Mouse (Mus musculus): ENCODE data around the gene Gga1.
"Not testable (repeated sequence)": the region's sequence is repeated elsewhere in the genome, so short reads cannot be mapped to it uniquely, and the experiment has no call there.

Gga1 gene

GRCm38 (mm10) chr15:78876258-78876696, 713 bp upstream of the Gga1 start:
- DNase-seq (ENCODE audit: low spot score): peak; percentile 77

GRCm38 (mm10) chr15:78877810-78878390, 910 bp downstream of the Gga1 start:
- no peak for DNase-seq (ENCODE audit: low spot score)

GRCm38 (mm10) chr15:78878792-78879516, 2.0 kb downstream of the Gga1 start:
- DNase-seq (ENCODE audit: low spot score): not testable (repeated sequence)

DNA sequence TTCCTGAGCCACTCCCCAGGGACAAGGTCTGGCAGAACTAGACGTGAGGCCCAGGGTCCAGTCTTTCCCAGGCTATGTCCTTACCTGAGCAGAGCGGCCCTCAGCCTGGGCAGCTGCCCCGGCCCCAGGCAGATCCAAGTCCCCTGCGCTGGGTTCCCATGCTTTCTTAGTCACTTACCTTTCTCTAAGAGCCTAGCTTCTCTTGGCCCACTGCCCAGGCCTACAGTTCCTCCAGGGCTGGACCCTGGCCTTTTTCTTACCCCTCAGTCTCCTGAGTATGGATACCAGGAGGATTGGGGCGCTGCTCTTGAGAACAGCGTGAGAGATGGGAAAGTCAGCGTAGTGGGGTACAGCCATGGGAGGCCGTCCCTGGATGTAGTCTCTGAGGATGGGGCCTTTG, 3.4 kb downstream of the Gga1 start:
- DNase-seq (ENCODE audit: low spot score): no peak

GRCm38 (mm10) chr15:78881828-78882227, 4.8 kb downstream of the Gga1 start:
- no peak for DNase-seq (ENCODE audit: low spot score)

GRCm38 (mm10) chr15:78889401-78889853, 12.4 kb downstream of the Gga1 start:
- DNase-seq (ENCODE audit: low spot score): peak; percentile 70

DNA sequence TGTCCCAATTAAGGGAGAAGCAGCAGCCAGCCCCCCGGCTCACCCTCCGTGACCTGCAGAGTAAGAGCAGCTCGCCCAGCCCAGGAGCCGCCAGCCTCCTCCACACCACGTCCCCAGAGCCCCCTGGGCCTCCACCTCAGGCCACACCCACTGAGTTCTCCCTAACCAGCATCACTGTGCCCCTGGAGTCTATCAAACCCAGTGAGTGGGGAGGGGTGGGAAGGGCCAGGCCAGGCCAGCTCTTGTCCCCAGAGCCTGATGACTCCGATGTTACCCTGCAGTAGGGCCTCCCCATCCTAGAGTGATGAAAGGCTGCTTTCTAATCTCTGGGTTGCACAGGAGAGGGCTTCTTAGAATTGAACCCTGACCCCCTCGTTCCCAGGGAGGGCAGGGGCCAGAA, 15.4 kb downstream of the Gga1 start:
- no peak for DNase-seq (ENCODE audit: low spot score)

DNA sequence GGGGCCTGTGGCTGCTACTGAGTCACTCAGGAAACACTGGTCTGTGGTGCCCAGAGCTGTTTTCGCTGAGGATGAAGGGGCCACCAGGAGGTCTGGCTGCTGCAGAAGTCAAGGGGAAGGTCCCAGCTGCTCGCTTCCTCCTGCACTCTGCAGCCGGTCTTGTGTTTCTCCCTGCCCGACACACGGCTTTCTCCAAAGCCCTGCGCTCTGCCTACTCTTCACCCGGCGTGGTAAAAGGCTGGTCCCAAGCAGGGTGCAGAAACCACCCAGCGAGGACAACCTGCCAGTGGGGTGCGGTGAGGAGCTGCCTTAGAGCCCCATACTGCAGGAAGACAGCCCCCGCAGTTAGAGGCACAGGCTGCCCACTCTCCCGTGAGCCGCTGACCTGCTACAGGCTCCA, 17.7 kb downstream of the Gga1 start:
- DNase-seq (ENCODE audit: low spot score): no peak

DNA sequence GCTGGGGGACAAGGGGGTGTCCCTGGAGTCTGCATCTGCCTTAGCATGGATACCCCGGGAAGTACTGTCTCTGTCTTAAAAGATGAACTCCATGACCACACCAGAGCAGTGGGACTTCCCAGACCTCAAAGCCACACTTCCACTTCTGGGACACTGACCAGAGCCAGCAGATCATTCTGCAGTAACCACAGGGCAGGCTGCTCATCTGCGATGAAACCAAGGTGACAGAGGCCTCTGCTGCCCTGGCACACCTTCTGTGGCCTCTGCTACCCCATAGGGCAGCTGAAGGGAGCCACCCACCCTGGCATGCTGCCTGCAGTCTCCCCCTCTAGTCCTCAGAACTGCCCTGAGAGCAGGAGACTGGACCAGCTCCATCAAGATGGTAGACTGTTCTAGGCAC, 18.8 kb downstream of the Gga1 start:
- DNase-seq (ENCODE audit: low spot score): no peak

- peak; percentile 69 for DNase-seq (ENCODE audit: low spot score)
These were observed 19.2 kb downstream of the Gga1 start for GRCm38 (mm10) chr15:78896149-78896548.

DNA sequence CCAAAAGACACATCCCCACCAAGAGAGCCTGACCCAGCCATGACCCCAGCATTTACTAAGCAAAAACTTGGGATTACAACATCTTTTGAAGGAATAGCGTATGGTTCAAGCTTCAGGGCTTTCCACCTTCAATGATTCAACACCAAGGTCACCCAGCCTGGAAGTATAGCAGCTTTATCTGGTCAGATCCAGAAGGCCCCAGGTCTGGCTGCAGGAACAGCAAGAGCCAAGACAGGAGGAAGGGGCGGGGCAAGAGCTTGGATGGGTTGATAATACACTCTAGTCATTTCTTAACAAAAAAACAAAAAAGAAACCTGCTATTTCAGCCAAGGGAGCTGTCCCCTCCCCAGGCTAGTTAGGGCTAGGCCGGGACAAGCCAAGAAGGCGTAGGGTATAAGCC, 20.5 kb downstream of the Gga1 start:
- peak; percentile 67 for DNase-seq (ENCODE audit: low spot score)

DNA sequence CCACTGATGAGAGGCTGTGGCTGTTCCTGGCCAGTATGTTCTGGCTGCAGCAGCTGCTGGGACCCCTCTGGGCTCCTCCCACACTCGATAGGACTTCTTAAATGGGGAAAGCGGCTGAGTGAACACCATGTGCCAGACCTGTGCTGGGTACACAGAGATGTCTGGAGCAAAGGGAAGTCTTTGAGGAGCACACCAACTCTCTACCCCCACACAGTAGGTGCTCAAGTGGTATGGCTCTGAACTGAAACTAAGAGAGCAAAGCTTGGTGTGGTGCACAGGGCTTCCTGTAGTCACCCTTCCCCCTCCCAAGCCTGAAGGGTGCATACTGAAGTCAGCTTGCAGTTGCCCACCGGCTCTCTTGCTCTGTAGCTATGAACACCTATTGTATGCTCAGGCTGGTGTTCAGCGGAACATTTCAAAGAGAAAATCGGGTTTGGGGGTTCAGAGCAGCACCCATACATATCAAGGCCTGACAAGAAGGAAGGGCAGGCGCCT, 21.6 kb downstream of the Gga1 start:
- no peak for DNase-seq (ENCODE audit: low spot score)

GRCm38 (mm10) chr15:78899409-78899739, 22.4 kb downstream of the Gga1 start, which contains the start of gene Gm49510:
TSS of gene Gm49510 (plus strand) at chr15:78899667.
- peak; percentile 85 for DNase-seq (ENCODE audit: low spot score)

DNA sequence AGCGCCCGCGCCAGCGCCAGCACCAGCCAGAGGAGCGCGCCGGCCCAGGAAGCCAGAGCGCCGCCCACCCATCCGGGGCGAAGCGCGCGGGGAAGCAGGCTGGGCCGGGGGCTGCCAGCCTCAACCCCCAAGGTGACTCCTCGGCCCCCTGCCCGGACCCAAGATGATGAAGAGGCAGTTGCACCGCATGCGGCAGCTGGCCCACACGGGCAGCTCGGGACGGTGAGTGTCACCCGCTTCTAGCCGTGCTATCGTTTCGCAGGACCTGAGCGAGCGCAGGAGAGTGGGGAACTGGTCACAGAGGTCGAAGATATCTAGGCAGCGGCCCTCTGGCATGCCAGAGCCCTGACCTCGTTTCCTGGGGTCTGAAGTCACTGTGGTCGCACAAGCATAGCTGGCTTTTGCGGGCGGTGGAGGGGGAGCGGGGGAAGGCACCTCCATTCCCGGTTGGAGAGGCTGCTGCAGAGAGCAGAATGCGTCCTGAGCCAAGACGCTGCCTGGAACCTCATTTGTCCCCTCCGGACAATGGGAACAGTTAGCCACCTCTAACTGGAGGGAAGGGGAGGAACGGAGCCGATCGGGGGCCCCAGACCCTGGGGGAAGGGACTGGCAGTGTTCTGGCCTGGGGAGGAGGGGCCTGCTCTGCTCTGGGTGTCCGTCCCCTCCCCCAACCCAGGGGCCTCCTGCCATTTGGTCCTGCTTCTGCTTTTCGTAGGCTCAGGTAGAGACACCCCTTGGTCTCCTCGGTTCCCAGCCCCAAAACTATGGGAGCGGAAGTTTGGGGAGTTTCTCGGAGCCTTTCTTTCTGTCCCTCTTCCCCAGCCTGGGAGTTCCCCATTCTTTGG, 23.0 kb downstream of the Gga1 start, which contains the start of gene Sh3bp1:
Gene Sh3bp1 (plus strand): TSS at position 29 of the 845 bp plus-strand sequence.
- no peak for DNase-seq (ENCODE audit: low spot score)

DNA sequence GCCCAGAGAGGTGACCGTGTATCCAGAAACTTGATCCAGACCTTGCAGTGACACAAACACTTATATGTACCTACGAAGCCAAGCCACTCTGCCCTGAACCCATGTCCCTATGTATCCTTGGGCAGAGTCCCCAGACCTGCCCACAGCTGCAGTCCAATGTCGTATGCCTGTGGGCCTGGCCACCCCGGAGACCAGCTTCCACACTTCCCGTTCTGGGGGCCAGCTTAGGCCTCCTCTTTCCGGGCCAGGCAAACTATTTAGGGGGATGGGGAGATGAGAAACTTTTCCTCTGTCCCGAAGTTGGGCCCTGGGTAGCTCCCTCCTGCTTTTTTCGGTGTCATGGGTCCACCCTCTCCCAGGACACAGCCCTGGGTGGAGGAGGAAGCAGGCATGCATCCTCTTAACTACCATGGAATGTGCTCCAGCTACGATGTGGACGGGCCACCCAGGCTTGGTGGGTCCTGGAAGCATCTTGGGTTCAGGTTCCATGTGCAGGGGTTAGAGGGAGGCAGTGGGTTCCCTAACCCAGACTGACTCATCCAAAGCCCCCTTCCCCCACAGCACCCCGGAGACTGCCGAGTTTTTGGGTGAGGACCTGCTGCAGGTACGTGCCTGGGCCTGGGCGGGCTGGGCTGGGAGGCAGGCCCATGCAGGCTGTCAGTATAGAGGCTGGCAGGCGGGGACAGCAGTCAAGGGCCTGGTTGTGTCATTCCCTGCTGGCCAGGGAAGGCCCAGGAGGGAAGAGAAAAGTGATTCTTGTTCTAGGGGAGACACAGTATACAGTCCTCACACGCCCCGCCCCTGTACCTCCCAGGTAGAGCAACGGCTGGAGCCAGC, 23.8 kb downstream of the Gga1 start:
- DNase-seq (ENCODE audit: low spot score): no peak

DNA sequence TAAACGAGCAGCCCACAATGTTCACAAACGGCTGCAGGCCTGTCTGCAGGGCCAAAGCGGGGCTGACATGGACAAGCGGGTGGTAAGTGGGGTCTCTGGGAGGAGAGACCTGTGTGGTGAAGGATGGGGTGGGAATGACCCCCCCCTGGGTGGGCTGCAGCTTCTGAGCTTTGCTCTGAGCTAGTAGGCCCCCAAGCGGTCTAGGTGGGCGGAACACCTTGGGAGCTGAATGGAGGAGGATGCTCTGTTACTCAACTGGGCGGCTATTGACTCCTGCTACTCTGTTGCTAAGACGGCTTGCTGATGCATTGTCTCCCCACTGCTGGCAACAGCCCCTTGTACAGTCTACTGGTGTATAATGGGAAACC, 24.4 kb downstream of the Gga1 start:
- DNase-seq (ENCODE audit: low spot score): no peak

DNA sequence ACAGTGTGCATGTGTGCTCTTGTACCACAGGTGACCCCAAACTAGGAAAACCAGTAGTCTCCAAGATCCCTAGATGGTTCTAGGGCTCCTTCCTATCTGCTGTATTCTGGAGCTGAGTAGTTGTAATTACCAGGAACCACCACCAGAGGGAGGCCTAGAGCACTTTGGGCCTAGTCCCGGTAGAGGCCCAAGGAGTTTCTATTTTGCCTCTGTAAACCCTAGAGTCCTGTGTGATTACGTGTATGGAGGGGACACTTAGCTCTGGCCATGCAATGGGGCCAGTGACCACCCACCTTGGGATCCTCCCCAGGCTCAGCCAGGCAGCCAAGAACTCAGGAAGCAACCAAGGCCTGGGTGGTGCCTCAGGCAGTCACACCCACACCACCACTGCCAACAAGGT, 26.3 kb downstream of the Gga1 start:
- DNase-seq (ENCODE audit: low spot score): no peak

GRCm38 (mm10) chr15:78908399-78908798, 31.4 kb downstream of the Gga1 start:
- no peak for DNase-seq (ENCODE audit: low spot score)

DNA sequence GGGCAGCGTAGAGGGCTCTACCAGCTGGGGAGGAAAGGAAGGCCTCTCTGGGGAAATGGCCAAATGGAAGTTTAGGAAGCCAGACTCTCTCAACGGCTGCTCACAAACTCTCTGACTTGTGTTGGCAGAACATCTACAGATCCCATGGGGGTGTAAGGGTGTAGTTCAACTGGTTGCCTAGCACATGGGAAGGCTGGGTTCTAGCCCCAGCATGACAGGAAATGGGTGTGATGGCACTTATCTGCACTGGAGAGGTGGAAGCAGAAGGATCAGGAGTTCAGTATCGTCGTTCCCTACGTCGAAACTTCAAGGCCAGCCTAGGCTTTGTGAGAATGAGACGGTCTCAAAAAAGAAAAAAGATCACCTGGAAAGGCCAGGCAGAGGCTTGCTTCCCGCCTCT, 32.0 kb downstream of the Gga1 start:
- no peak for DNase-seq (ENCODE audit: low spot score)

DNA sequence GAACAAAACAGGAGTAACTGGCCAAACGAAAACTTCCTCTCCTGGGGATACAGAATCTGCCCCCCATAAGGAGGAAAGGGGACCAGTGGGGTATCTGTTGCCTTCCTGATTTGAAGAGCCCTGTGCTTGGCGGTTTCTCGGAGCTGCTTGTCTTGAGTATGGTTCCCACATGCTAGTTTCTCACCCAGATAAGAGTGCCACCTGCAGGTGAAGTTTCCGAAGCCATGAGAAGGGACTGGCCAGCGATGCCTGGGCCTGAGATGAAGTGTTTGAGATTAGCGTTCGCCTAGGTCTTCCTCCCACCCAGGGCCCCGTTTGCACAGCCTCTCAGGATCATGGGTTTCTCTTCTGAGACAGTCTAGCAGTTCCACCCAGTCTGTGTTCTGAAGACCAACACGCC, 35.0 kb downstream of the Gga1 start:
- peak; percentile 41 for DNase-seq (ENCODE audit: low spot score)

- peak; percentile 96 for DNase-seq (ENCODE audit: low spot score)
These were observed 36.7 kb downstream of the Gga1 start, which contains the start of gene Pdxp for GRCm38 (mm10) chr15:78913632-78914090. TSS of gene Pdxp (plus strand) at chr15:78913919.

All from yolk sac, embryonic 10.5 days (tissue).